Mouse (Mus musculus) C2C12 (cell line): ENCODE measurements around the gene Sowahd. TPM values are rescaled to one million over a fixed set of nuclear protein-coding genes. Genes with fewer than 3 reads are reported as not detected.
A peak's percentile ranks its signal among the peaks of the same experiment; 100 is the strongest.
"Not testable (repeated sequence)": the region's sequence is repeated elsewhere in the genome, so short reads cannot be mapped to it uniquely, and the experiment has no call there.

ENCODE experiments used
- H3K27me3 ChIP-seq: one replicate; pipeline ENCODE4 v1.6.1; 2011; ENCODE audit not compliant: control insufficient read depth, insufficient read depth, insufficient read length
- H3K36me3 ChIP-seq: one replicate; pipeline ENCODE4 v1.6.1; 2011; ENCODE audit not compliant: control insufficient read depth, insufficient read depth
- H3K4me3 ChIP-seq: one replicate; pipeline ENCODE4 v1.5.1; 2011; ENCODE audit warnings: mild to moderate bottlenecking, control low read depth; ENCODE audit not compliant: poor library complexity, insufficient read depth, severe bottlenecking
- H3K79me2 ChIP-seq: one replicate; pipeline ENCODE4 v1.6.1; 2011; ENCODE audit not compliant: control insufficient read depth, insufficient read depth
- H3K79me3 ChIP-seq: one replicate; pipeline ENCODE4 v1.6.1; 2011; ENCODE audit warnings: low read depth, control low read depth
- H3ac ChIP-seq: one replicate; pipeline ENCODE3; 2011; ENCODE audit warnings: low read depth; ENCODE audit not compliant: control insufficient read depth, insufficient read length
- CEBPB ChIP-seq: IDR thresholded peaks from one replicate; pipeline ENCODE4 v1.6.1; 2011; ENCODE audit warnings: low read depth, mild to moderate bottlenecking, control low read depth, moderate library complexity
- CTCF ChIP-seq: IDR thresholded peaks from one replicate; pipeline ENCODE4 v1.5.1; 2011; ENCODE audit not compliant: control insufficient read depth, insufficient read depth, insufficient read length
- FOSL1 ChIP-seq: IDR thresholded peaks from one replicate; pipeline ENCODE4 v1.8.0; 2011; ENCODE audit warnings: mild to moderate bottlenecking, low read length; ENCODE audit not compliant: poor library complexity, insufficient read depth, severe bottlenecking
- MAX ChIP-seq: IDR thresholded peaks from one replicate; pipeline ENCODE4 v1.6.1; 2011; ENCODE audit warnings: mild to moderate bottlenecking, control low read depth
- MYOD1 ChIP-seq: IDR thresholded peaks from one replicate; pipeline ENCODE4 v1.6.1; 2011; ENCODE audit warnings: low read depth; ENCODE audit not compliant: control insufficient read depth, insufficient read length
- MYOG ChIP-seq: IDR thresholded peaks from one replicate; pipeline ENCODE4 v1.6.1; 2011; ENCODE audit not compliant: control insufficient read depth, insufficient read length; ENCODE audit errors: extremely low read depth
- USF1 ChIP-seq: IDR thresholded peaks from one replicate; pipeline ENCODE4 v1.6.1; 2011; ENCODE audit warnings: low read depth, mild to moderate bottlenecking, control low read depth, moderate library complexity
- polyA plus RNA-seq: library from polyadenylated mRNA; unstranded; fragments of >200 nt; fragmentation: generic; extraction: Trizol; gene quantifications from one replicate; pipeline ENCODE4 v1.2.1, GENCODE M21; 2012; ENCODE audit warnings: missing spikeins

The Sowahd gene
- polyA plus RNA-seq, 1 experiment, result not detected

DNA sequence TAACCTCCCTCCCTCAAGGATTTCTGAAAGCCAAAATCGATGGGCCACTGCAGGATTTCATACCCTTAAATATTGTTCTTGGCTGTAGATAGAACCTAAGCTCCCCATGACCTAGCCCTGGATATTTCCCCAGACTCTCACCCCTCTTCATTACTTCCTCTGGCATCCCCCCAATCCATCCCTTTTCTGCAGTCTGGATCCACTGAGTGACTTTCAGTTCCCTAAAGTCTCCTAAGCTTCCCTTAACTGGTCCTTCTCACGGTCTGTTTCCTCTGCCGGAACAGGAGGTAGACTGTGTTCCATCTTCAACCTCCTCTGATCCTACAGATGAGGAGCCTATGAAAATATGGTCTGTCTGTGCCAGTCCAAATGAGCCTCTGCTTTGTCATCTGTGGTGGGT is 18.7 kb downstream of the Sowahd start:
- Histone ChIP-seq H3ac (no peak overlapping the region), H3K4me3 (no peak overlapping the region), H3K79me3 (no peaks in the 10 kb centered on the region), H3K27me3 (no peaks in the 10 kb centered on the region), H3K79me2 (no peaks in the 10 kb centered on the region), H3K36me3 (no peaks in the 10 kb centered on the region)
- no peak for TF ChIP-seq MAX
- TF ChIP-seq CTCF, result no peak
- TF ChIP-seq FOSL1, result no peak

- Histone ChIP-seq H3K27me3 (no peaks in the 10 kb centered on the region), H3K4me3 (no peak overlapping the region), H3K79me3 (no peaks in the 10 kb centered on the region), H3K79me2 (no peaks in the 10 kb centered on the region), H3ac (no peak overlapping the region), H3K36me3 (no peaks in the 10 kb centered on the region)
- TF ChIP-seq FOSL1, result no peak
- no peak for TF ChIP-seq MYOD1
- TF ChIP-seq CTCF, result no peak
- no peak for TF ChIP-seq CEBPB
- TF ChIP-seq MAX, result no peak
- no peak for TF ChIP-seq USF1
- TF ChIP-seq MYOG, result no peak
Measured at GRCm38 (mm10) chrX:37068766-37069165, 20.1 kb downstream of the Sowahd start.

DNA sequence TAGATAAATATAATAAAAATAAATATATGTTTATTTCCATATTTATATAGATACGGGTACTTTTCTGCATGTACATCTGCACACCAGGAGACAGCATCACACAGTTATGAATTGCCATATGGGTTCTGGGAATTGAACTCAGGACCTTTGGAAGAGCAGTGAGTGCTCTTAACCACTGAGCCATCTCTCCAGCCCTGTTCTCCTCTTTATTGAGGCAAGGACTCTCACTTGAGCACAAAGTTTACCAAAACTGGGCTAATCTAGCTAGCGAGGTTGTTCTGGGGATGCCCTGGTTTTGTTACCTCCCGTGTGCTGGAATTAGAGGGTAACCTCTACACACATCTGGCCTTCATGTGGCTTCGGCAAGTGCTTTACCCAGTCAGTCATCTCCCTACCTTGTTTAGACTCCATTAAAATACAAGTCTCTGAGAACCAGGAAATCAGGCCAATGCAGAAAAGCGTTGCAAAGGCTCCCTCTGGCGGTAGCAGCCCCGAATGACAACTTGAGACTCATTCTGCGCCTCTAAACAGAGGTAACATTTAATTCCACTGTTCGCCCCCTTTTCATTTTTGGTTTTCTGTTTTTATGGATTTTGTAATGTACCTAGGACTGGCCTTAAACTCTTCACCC is 25.7 kb downstream of the Sowahd start:
- H3ac ChIP-seq, result no peak overlapping the region
- no peak overlapping the region for H3K4me3 ChIP-seq
- no peaks in the 10 kb centered on the region for H3K79me2 ChIP-seq
- no peaks in the 10 kb centered on the region for H3K27me3 ChIP-seq
- TF ChIP-seq MYOD1 (no peak), USF1 (no peak), FOSL1 (no peak), MAX (no peak), CTCF (peak; percentile 30)
- no peaks in the 10 kb centered on the region for H3K79me3 ChIP-seq
- no peaks in the 10 kb centered on the region for H3K36me3 ChIP-seq

- Histone ChIP-seq H3K36me3 (peaks cover 13% of the 10 kb centered on the region), H3K4me3 (no peak overlapping the region), H3K79me2 (peaks cover under 1% of the 10 kb centered on the region), H3ac (no peak overlapping the region), H3K79me3 (no peaks in the 10 kb centered on the region), H3K27me3 (no peaks in the 10 kb centered on the region)
- TF ChIP-seq USF1 (no peak), FOSL1 (no peak), MYOD1 (no peak), MAX (no peak), MYOG (no peak), CEBPB (no peak), CTCF (no peak)
Measured at GRCm38 (mm10) chrX:37076651-37077050, 28.0 kb downstream of the Sowahd start.

GRCm38 (mm10) chrX:37080345-37080744 is 31.7 kb downstream of the Sowahd start:
- H3K27me3 ChIP-seq, result not testable (repeated sequence)
- peaks cover 41% of the 10 kb centered on the region for H3K36me3 ChIP-seq

GRCm38 (mm10) chrX:37081194-37081593 is 32.5 kb downstream of the Sowahd start:
- Histone ChIP-seq H3K79me2 (peaks cover 35% of the 10 kb centered on the region), H3K79me3 (peaks cover 22% of the 10 kb centered on the region), H3K4me3 (no peak overlapping the region), H3K27me3 (no peaks in the 10 kb centered on the region), H3ac (no peak overlapping the region), H3K36me3 (peaks cover 41% of the 10 kb centered on the region)
- no peak for TF ChIP-seq CTCF
- TF ChIP-seq CEBPB, result no peak
- TF ChIP-seq FOSL1, result no peak

More at GRCm38 (mm10) chrX:37080345-37080744, 31.7 kb downstream of the Sowahd start:
- Histone ChIP-seq H3K79me3 (peaks cover 22% of the 10 kb centered on the region), H3K79me2 (peaks cover 35% of the 10 kb centered on the region)
- H3ac ChIP-seq, H3K4me3 ChIP-seq: not testable (repeated sequence)
